Mouse (Mus musculus) C2C12 (cell line): ENCODE data around the gene Sec16a.

Experiments
- CEBPB ChIP-seq: IDR thresholded peaks from one replicate; pipeline ENCODE4 v1.6.1; 2011; ENCODE audit warnings: low read depth, mild to moderate bottlenecking, control low read depth, moderate library complexity
- CTCF ChIP-seq: IDR thresholded peaks from one replicate; pipeline ENCODE4 v1.5.1; 2011; ENCODE audit not compliant: control insufficient read depth, insufficient read depth, insufficient read length
- FOSL1 ChIP-seq: IDR thresholded peaks from one replicate; pipeline ENCODE4 v1.8.0; 2011; ENCODE audit warnings: mild to moderate bottlenecking, low read length; ENCODE audit not compliant: poor library complexity, insufficient read depth, severe bottlenecking
- MAX ChIP-seq: IDR thresholded peaks from one replicate; pipeline ENCODE4 v1.6.1; 2011; ENCODE audit warnings: mild to moderate bottlenecking, control low read depth
- MYOG ChIP-seq: IDR thresholded peaks from one replicate; pipeline ENCODE4 v1.6.1; 2011; ENCODE audit not compliant: control insufficient read depth, insufficient read length; ENCODE audit errors: extremely low read depth
- USF1 ChIP-seq: IDR thresholded peaks from one replicate; pipeline ENCODE4 v1.6.1; 2011; ENCODE audit warnings: low read depth, mild to moderate bottlenecking, control low read depth, moderate library complexity

- TF ChIP-seq CTCF (no peak), MAX (no peak), MYOG (no peak), USF1 (no peak), CEBPB (no peak), FOSL1 (no peak)
Measured at GRCm38 (mm10) chr2:26480911-26481310, 35.9 kb upstream of the Sec16a start.
